Mouse (Mus musculus): ENCODE data around the gene Ren1.

- no peak for TF ChIP-seq POLR2A (IDR thresholded peaks at IDR 0.05; ENCODE audit: borderline replicate concordance, insufficient read depth, low read length)
- TF ChIP-seq CTCF (IDR thresholded peaks at IDR 0.05; ENCODE audit: borderline replicate concordance, insufficient read depth, low read depth, low read length): no peak
Measured at GRCm38 (mm10) chr1:133355469-133355868, 5.2 kb downstream of the Ren1 start.
